Mouse (Mus musculus): ENCODE results near the gene Tbc1d7.
A peak's percentile ranks its signal among the peaks of the same experiment; 100 is the strongest.

The Tbc1d7 gene

GRCm38 (mm10) chr13:43193932-43194331 is 22.6 kb upstream of the Tbc1d7 start:
- no peak for DNase-seq (ENCODE audit: low spot score in 2 of 2)

- peak in 1 of 2 experiments; percentile 26 for DNase-seq (ENCODE audit: low spot score in 2 of 2)
Observed at GRCm38 (mm10) chr13:43193266-43193665, 22.0 kb upstream of the Tbc1d7 start.

- no peak for DNase-seq (ENCODE audit: low spot score in 2 of 2)
Observed at GRCm38 (mm10) chr13:43191741-43192192, 20.5 kb upstream of the Tbc1d7 start.

GRCm38 (mm10) chr13:43191290-43191689 is 20.0 kb upstream of the Tbc1d7 start:
- DNase-seq (ENCODE audit: low spot score in 2 of 2), result no peak

- no peak for DNase-seq (ENCODE audit: low spot score in 2 of 2)
Observed at GRCm38 (mm10) chr13:43187736-43188135, 16.4 kb upstream of the Tbc1d7 start.

GRCm38 (mm10) chr13:43183248-43184055 is 12.2 kb upstream of the Tbc1d7 start:
- DNase-seq (ENCODE audit: low spot score in 2 of 2), result no peak

- DNase-seq (ENCODE audit: low spot score in 2 of 2), result peak; percentile 64
Observed at GRCm38 (mm10) chr13:43182465-43183201, 11.3 kb upstream of the Tbc1d7 start.

- DNase-seq (ENCODE audit: low spot score in 2 of 2), result no peak
Observed at GRCm38 (mm10) chr13:43181104-43181503, 9.8 kb upstream of the Tbc1d7 start.

- no peak for DNase-seq (ENCODE audit: low spot score in 2 of 2)
Observed at GRCm38 (mm10) chr13:43177317-43177716, 6.0 kb upstream of the Tbc1d7 start.

- DNase-seq (ENCODE audit: low spot score in 2 of 2), result no peak
Observed at GRCm38 (mm10) chr13:43176676-43177075, 5.4 kb upstream of the Tbc1d7 start.

- peak; percentile 62 to 73 for DNase-seq (ENCODE audit: low spot score in 2 of 2)
Observed at GRCm38 (mm10) chr13:43173262-43173661, 2.0 kb upstream of the Tbc1d7 start.

GRCm38 (mm10) chr13:43172036-43172713 is 874 bp upstream of the Tbc1d7 start:
- DNase-seq (ENCODE audit: low spot score in 2 of 2), result no peak

GRCm38 (mm10) chr13:43167721-43168120 is 3.6 kb downstream of the Tbc1d7 start:
- DNase-seq (ENCODE audit: low spot score in 2 of 2), result no peak

GRCm38 (mm10) chr13:43159429-43159828 is 11.9 kb downstream of the Tbc1d7 start:
- DNase-seq (ENCODE audit: low spot score in 2 of 2), result no peak

- no peak for DNase-seq (ENCODE audit: low spot score in 2 of 2)
Observed at GRCm38 (mm10) chr13:43158281-43158680, 13.0 kb downstream of the Tbc1d7 start.

GRCm38 (mm10) chr13:43157370-43157769 is 13.9 kb downstream of the Tbc1d7 start:
- no peak for DNase-seq (ENCODE audit: low spot score in 2 of 2)

- no peak for DNase-seq (ENCODE audit: low spot score in 2 of 2)
Observed at GRCm38 (mm10) chr13:43152005-43152520, 19.2 kb downstream of the Tbc1d7 start.

GRCm38 (mm10) chr13:43149661-43150060 is 21.6 kb downstream of the Tbc1d7 start:
- no peak for DNase-seq (ENCODE audit: low spot score in 2 of 2)

GRCm38 (mm10) chr13:43148692-43149091 is 22.6 kb downstream of the Tbc1d7 start:
- no peak for DNase-seq (ENCODE audit: low spot score in 2 of 2)

GRCm38 (mm10) chr13:43146515-43147258 is 24.6 kb downstream of the Tbc1d7 start:
- peak in 1 of 2 experiments; percentile 25 for DNase-seq (ENCODE audit: low spot score in 2 of 2)

GRCm38 (mm10) chr13:43144720-43145418 is 26.4 kb downstream of the Tbc1d7 start:
- no peak for DNase-seq (ENCODE audit: low spot score in 2 of 2)
